Mouse (Mus musculus) ES-E14 (cell line): ENCODE measurements at regions not wholly inside any gene's neighbourhood (a gene's known extent, or its start where the extent isn't known, plus 50 kb on each side); places are given as distances from the start of the nearest gene placed in this dataset.

ENCODE experiments used
- CHD2 ChIP-seq: IDR thresholded peaks from 2 replicates; pipeline ENCODE4 v1.6.1; 2014; ENCODE audit warnings: mild to moderate bottlenecking, low read depth, low read length, inconsistent platforms
- MAFK ChIP-seq: IDR thresholded peaks from 2 replicates; pipeline ENCODE4 v1.6.1; 2014; ENCODE audit warnings: mild to moderate bottlenecking, low read depth, low read length, inconsistent platforms; ENCODE audit not compliant: insufficient read depth
- ZC3H11A ChIP-seq: IDR thresholded peaks from 2 replicates; pipeline ENCODE4 v1.6.1; 2012; ENCODE audit warnings: low read depth, mild to moderate bottlenecking, inconsistent platforms, low read length, borderline replicate concordance
- ZNF384 ChIP-seq: IDR thresholded peaks from 2 replicates; pipeline ENCODE4 v1.6.1; 2012; ENCODE audit warnings: low read depth, low read length, inconsistent platforms

- TF ChIP-seq ZNF384 (no peak), ZC3H11A (no peak), CHD2 (no peak), MAFK (no peak)
Observed at GRCm38 (mm10) chr13:59341871-59342270, 243.2 kb downstream of the Agtpbp1 start.
